Mouse (Mus musculus): ENCODE data around the gene Akap8. TPM values are rescaled to one million over a fixed set of nuclear protein-coding genes. Genes with fewer than 3 reads are reported as not detected.
A peak's percentile ranks its signal among the peaks of the same experiment; 100 is the strongest.

The Akap8 gene
- total RNA-seq (2021): 10 to 100 TPM; 71.1 to 94.8 TPM

- intact Hi-C loops (cut with DNase I): loop anchor here (1.0 kb wide), 1 partner anchor 36 kb away; the partner anchor contains the start of gene Brd4
- peak; percentile 98 to 100 for DNase-seq (ENCODE audit: low spot score in 2 of 2)
These were observed at the start of gene Akap8 for GRCm38 (mm10) chr17:32320597-32321389. Gene Akap8, minus strand, starts transcription at chr17:32321238.

GRCm38 (mm10) chr17:32368991-32369578 is 48.0 kb upstream of the Akap8 start:
- intact Hi-C loops (cut with DNase I): no loop called here
- no peak for DNase-seq (ENCODE audit: low spot score in 2 of 2)

- intact Hi-C loops (cut with DNase I): no loop called here
- DNase-seq (ENCODE audit: low spot score in 2 of 2): no peak
These were observed 46.7 kb upstream of the Akap8 start for GRCm38 (mm10) chr17:32367706-32368105.

- intact Hi-C loops (cut with DNase I): no loop called here
- no peak for DNase-seq (ENCODE audit: low spot score in 2 of 2)
These were observed 44.3 kb upstream of the Akap8 start for GRCm38 (mm10) chr17:32365296-32365695.

GRCm38 (mm10) chr17:32364850-32365249 is 43.8 kb upstream of the Akap8 start:
- DNase-seq (ENCODE audit: low spot score in 2 of 2): no peak
- intact Hi-C loops (cut with DNase I): loop anchor here (1.0 kb wide), 1 partner anchor 24 kb away; the partner anchor contains the start of gene Wiz

GRCm38 (mm10) chr17:32364331-32364730 is 43.3 kb upstream of the Akap8 start:
- intact Hi-C loops (cut with DNase I): loop anchor here (1.0 kb wide), 1 partner anchor 25 kb away; the partner anchor contains the start of gene Wiz
- DNase-seq (ENCODE audit: low spot score in 2 of 2): peak; percentile 89 to 91

GRCm38 (mm10) chr17:32363821-32364301 is 42.8 kb upstream of the Akap8 start:
- intact Hi-C loops (cut with DNase I): loop anchor here (1.0 kb wide), 1 partner anchor 25 kb away; the partner anchor contains the start of gene Wiz
- no peak for DNase-seq (ENCODE audit: low spot score in 2 of 2)

- intact Hi-C loops (cut with DNase I): no loop called here
- no peak for DNase-seq (ENCODE audit: low spot score in 2 of 2)
These were observed 41.6 kb upstream of the Akap8 start for GRCm38 (mm10) chr17:32362686-32363085.

GRCm38 (mm10) chr17:32359928-32360327 is 38.9 kb upstream of the Akap8 start:
- DNase-seq (ENCODE audit: low spot score in 2 of 2): no peak
- intact Hi-C loops (cut with DNase I): no loop called here

- intact Hi-C loops (cut with DNase I): no loop called here
- DNase-seq (ENCODE audit: low spot score in 2 of 2): no peak
These were observed 37.9 kb upstream of the Akap8 start for GRCm38 (mm10) chr17:32358943-32359340.

GRCm38 (mm10) chr17:32358192-32358942 is 37.3 kb upstream of the Akap8 start:
- peak in 1 of 2 experiments; percentile 74 for DNase-seq (ENCODE audit: low spot score in 2 of 2)
- intact Hi-C loops (cut with DNase I): no loop called here

GRCm38 (mm10) chr17:32356766-32357760 is 36.0 kb upstream of the Akap8 start:
- intact Hi-C loops (cut with DNase I): no loop called here

GRCm38 (mm10) chr17:32356281-32356680 is 35.2 kb upstream of the Akap8 start:
- intact Hi-C loops (cut with DNase I): no loop called here
- DNase-seq (ENCODE audit: low spot score in 2 of 2): no peak

More at GRCm38 (mm10) chr17:32356766-32357760, 36.0 kb upstream of the Akap8 start:
- no peak for DNase-seq (ENCODE audit: low spot score in 2 of 2)

GRCm38 (mm10) chr17:32355031-32355430 is 34.0 kb upstream of the Akap8 start:
- intact Hi-C loops (cut with DNase I): no loop called here
- no peak for DNase-seq (ENCODE audit: low spot score in 2 of 2)

GRCm38 (mm10) chr17:32354211-32354610 is 33.2 kb upstream of the Akap8 start:
- no peak for DNase-seq (ENCODE audit: low spot score in 2 of 2)
- intact Hi-C loops (cut with DNase I): no loop called here

- intact Hi-C loops (cut with DNase I): no loop called here
- peak; percentile 38 to 66 for DNase-seq (ENCODE audit: low spot score in 2 of 2)
These were observed 32.7 kb upstream of the Akap8 start for GRCm38 (mm10) chr17:32353696-32354095.

GRCm38 (mm10) chr17:32351726-32352125 is 30.7 kb upstream of the Akap8 start:
- no peak for DNase-seq (ENCODE audit: low spot score in 2 of 2)
- intact Hi-C loops (cut with DNase I): no loop called here

GRCm38 (mm10) chr17:32351269-32351668 is 30.2 kb upstream of the Akap8 start:
- intact Hi-C loops (cut with DNase I): no loop called here

More at GRCm38 (mm10) chr17:32351269-32351668, 30.2 kb upstream of the Akap8 start:
- DNase-seq (ENCODE audit: low spot score in 2 of 2): no peak

Data from left cerebral cortex, postnatal 25 days (tissue).